Mouse (Mus musculus): ENCODE measurements around the gene Sbk1.
"Not testable (repeated sequence)": the region's sequence is repeated elsewhere in the genome, so short reads cannot be mapped to it uniquely, and the experiment has no call there.

Sbk1 gene

DNA sequence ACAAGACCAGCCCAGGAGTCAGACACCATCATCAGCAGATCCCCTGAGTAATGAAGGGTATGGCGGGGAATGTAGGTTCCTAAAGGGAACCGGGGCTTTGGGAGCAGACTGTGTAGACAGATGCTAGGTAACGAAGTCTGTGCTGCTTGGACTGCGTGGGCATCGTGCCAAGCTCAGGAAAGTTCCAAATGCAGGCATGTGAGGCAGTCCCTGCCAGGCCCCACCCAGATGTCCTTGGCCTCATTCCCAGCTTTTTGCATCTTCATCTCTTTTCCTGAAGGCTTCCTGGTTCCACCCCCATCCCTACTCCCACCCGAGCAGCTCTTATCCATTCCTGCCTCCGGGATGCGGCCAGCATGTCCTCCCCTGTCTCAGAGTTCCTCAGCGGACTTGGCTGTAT is 6.5 kb upstream of the Sbk1 start:
- peak; percentile 74 for DNase-seq (ENCODE audit: low spot score)

DNA sequence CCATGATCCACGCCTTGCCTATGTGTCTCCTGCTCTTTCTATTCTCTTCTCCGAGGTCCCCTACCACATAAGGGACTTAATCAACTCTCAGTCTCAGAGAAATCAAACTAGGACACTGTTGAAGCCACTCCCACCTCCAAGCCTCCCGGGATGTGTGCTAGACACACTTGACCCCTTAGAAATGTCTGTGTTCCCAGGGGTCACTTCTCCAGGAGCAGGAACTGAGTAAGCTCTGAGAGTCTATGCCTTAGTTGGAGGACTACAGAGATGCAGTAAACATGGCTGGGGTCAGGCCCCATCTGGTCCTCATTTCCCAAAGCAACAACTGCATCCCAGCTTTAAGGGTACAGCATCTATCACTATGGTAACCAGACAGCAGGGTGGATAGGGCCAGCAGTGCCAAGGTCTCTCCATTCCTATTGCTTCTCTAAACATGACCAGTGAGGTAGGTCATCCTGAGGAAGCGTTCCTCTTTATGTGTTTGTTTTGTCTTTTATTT is 6.0 kb upstream of the Sbk1 start:
- DNase-seq (ENCODE audit: low spot score) = no peak

DNA sequence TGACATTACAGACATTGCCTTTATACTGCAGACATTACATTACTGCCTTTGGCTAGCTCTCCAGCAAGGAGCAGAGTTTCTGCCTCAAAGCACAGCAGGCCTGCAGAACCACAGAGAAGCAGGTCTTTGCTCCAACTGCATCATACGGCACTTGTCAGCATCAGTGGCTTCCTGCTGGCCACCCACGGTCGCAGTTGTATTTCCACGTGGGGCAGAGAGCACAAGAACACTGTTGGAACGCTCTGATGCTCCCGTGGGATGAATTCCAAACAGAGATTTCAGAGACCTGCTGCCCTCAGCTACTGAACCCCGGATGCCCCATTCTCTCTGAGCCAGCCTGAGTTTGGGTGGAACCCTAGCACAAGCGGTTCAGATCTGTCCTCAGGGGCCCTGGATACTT is 4.8 kb upstream of the Sbk1 start:
- no peak for DNase-seq (ENCODE audit: low spot score)

DNA sequence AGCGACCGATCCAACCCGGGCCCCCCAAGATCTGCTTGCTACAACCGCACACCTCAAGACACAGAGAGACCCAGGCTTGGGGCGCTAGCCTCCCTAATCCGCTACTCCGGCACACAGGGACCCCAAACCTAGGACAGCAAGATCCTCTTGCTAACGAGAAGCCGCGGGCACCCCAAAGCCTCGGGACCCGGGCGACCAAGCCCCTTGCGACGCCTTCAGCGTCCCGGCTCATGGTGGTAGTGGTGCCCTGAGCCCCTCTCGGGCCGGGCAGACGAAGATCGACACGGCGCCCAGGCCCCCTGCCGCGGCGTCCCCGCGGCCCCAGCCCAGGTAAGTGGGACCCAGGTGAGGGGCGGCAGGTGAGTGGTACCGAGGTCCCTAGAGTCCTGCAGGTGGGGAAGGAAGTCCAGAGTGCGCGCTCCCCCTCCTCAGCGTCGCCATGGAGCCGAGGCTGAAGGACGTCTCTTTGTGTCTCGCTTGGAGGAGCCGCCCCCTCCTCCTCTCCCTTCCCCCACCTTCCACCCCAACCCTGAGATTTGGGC is 422 bp downstream of the Sbk1 start:
- no peak for DNase-seq (ENCODE audit: low spot score)

- DNase-seq (ENCODE audit: low spot score) = no peak
These were observed 1.1 kb downstream of the Sbk1 start for GRCm38 (mm10) chr7:126273351-126274042.

DNA sequence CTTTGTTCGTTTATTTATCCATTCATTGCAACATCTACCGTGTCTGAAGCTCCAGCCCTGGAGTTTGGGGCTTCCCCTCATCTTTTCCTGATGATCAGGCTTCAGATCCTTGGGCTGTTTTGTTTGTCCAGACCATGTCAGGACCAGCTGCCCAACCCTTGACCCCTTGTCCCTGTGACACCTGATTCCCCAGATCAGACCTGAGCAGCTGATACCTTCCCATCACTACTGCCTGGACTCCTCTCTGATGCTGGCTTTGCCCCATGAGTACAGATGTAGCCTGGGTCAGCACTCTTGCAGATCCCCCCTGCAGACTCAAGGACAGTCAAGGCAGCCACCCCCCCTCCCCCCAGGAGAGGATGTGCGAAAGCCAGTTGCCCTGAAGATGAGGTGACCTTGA is 1.7 kb downstream of the Sbk1 start:
- DNase-seq (ENCODE audit: low spot score) = no peak

DNA sequence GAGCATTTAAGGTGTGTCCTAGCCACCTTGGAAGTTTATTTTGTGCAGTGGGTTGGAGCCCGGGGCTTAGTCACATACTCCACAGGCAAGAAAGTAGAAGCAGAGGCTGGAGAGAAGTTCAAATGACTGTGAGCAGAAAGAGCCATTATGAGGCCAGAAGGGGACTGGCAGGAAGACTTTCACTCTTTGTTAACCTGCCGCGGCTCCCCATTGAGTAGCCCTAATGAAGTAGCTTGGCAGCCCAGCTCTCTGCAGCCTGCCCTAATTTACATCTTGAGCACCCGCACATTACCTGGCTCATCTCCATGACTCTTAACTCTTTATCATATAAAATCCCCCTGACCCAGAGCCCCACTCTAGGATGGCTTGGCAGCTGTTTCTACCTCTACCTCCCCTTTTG is 2.2 kb downstream of the Sbk1 start:
- no peak for DNase-seq (ENCODE audit: low spot score)

DNA sequence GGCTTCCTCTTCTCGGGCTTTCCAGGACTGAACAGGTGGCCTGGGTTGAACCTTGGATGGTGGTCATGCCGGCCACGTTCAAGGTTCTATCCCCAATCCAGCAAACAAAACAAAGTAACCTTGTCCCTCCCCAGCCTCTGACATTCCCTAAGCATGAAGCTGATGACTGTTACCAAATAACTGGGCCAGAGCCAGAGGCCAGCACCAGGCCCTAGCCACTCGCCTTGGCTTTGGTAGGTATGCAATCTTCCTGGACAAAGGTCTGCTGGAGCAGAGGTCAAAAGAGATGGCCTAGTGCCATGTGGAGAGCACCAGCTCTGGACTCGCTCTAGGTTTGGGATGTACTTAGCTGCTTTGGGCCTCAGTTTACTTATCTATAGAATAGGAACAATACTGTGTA is 3.3 kb downstream of the Sbk1 start:
- DNase-seq (ENCODE audit: low spot score) = no peak

DNA sequence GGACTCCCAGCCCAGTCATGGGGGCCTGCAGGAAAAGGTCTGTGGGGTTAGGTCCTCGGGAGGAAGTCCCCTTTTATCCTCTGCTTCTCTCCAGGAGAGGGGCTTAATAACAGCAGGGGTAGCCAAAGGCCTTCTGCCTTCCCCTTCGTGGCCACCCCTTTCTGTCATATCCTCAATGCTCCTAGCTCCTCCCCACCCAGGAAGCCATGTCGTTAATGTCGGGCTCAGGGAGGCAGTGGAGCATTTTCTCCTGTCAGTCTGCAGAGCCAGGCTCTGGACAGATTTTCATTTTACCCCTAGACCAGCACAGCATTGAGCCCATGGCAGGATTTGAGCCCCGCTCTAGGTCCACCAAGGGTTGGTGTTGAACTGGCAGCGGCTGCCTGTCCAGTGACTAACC is 3.9 kb downstream of the Sbk1 start:
- DNase-seq (ENCODE audit: low spot score) = no peak

GRCm38 (mm10) chr7:126277536-126278295 is 5.3 kb downstream of the Sbk1 start:
- DNase-seq (ENCODE audit: low spot score) = no peak

DNA sequence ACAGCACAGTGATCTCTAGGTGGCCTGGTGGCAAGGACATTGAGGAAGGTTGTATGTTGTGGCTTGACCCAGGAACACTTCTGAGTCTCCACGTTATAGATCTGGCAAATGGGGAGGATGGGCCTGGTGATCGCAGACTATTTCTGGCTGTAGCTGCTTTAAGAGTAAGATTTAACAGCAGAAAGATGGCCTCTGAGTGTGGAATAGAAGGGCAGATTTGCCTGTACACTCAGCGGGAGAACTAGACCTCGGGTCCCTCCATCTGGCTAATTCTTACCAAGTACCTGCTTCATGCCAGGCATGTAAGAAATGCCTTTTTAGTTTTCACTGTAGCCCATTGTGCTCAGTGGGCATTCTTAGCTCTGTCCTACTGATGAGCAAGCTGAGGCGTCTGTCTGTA is 6.4 kb downstream of the Sbk1 start:
- DNase-seq (ENCODE audit: low spot score) = no peak

GRCm38 (mm10) chr7:126279774-126280482 is 7.5 kb downstream of the Sbk1 start:
- DNase-seq (ENCODE audit: low spot score) = no peak

DNA sequence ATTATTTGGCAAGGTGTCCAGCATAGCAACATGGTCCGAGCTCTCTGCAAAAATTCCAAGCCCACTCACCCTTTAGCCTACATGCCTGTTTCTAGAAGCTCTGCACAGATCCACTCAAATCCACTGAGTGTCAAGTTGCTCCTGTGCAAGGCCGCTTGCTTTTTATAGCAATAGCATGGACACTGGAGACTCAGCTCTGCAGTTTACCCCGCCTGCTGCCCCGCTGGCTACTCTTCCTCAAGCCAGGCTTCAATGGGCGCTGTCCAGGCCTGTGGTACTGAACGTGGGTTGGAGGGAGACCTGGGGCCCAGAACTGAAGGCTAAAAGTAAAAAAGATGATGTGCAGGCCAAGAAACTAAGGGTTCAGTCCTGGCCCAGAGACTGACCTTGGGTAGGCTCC is 8.3 kb downstream of the Sbk1 start:
- DNase-seq (ENCODE audit: low spot score) = no peak

DNA sequence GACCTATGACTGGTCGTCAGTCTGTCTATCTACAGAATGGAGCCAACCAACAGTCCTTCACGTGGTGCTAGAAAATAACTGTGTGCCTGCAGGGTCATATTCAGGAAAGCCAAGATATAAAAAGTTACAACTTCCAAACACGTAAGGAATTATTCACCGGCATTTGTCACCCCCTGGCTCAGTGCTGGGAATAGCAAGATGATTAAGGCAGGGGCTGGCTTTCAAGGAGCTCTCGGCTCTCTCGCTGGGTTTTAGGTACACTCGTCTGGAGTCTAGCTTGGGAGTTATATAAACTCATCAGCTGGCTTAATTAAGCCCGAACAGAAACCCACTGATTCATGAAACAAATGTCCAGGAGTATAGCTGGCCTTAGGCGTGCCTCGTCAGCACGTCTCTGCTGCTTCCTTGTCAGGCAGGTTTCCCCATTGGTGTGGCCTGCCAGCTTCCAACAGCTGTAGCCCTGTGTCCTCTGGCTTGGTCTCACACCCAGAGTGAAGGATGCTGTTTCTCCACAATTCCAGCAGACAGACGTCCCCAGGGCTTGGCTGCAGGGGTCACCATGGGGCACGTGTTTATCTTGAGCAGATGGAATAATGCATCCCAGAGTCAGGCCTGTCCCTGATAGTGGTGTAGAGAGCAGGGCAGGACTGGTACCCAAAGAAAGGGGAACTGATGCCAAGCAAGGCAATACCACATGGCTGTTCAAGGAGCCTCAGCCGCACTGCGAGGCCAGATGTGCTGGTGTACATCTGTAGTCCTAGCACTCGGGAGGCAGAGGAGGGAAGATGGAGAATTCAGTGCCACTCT is 9.7 kb downstream of the Sbk1 start:
- no peak for DNase-seq (ENCODE audit: low spot score)

GRCm38 (mm10) chr7:126282683-126282990 is 10.2 kb downstream of the Sbk1 start:
- not testable (repeated sequence) for DNase-seq (ENCODE audit: low spot score)

GRCm38 (mm10) chr7:126284021-126284420 is 11.6 kb downstream of the Sbk1 start:
- no peak for DNase-seq (ENCODE audit: low spot score)

- DNase-seq (ENCODE audit: low spot score) = no peak
These were observed 12.0 kb downstream of the Sbk1 start for GRCm38 (mm10) chr7:126284441-126284840.

GRCm38 (mm10) chr7:126284865-126285264 is 12.4 kb downstream of the Sbk1 start:
- DNase-seq (ENCODE audit: low spot score) = no peak

- DNase-seq (ENCODE audit: low spot score) = peak; percentile 70
These were observed 13.1 kb downstream of the Sbk1 start for GRCm38 (mm10) chr7:126285293-126286211.

DNA sequence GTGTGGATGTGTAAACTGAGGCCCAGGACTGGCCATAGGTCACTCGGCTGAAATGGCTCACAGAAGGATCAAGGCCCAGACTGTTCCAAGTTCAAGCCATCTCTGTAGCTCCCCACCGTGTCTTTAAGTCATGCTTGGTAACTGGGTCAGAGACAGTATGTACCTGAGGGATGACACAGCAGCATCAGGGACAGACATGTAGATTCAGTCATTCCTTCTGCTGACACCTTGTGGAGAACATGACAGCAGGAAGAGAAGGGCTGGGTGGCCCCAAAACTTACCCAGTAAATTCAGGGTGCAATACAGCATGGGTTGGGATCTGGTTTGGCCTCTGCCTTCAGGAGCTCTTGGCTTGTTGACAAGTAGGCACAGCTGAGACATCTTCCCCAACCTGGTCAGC is 13.9 kb downstream of the Sbk1 start:
- DNase-seq (ENCODE audit: low spot score) = no peak
